Mouse (Mus musculus): ENCODE data around the gene Tcp11. TPM values are rescaled to one million over a fixed set of nuclear protein-coding genes. Genes with fewer than 3 reads are reported as not detected.

The Tcp11 gene
- polyA plus RNA-seq, 1 experiment from 2014 or later, result 2.0 TPM

- no peaks in the 10 kb centered on the region for H3K9me3 ChIP-seq (replicated peaks; ENCODE audit: control insufficient read depth, low read length, poor library complexity, severe bottlenecking)
- H3K36me3 ChIP-seq (ENCODE audit: control insufficient read depth, insufficient read depth, low read length), result no peaks in the 10 kb centered on the region
- H3K4me1 ChIP-seq (ENCODE audit: control insufficient read depth, insufficient read depth, low read length), result peaks cover 28% of the 10 kb centered on the region
- 62% methylated on average over 2 of the region's 2 CpGs for WGBS
- H3K27me3 ChIP-seq (ENCODE audit: control insufficient read depth, insufficient read depth, low read depth, low read length), result no peaks in the 10 kb centered on the region
- H3K27ac ChIP-seq (ENCODE audit: low read length), result 0 out of 2 replicates have a peak overlapping the region, but pooled peaks have one; percentile 22
- no peak overlapping the region for H3K9ac ChIP-seq (ENCODE audit: low read depth, low read length)
- no peak overlapping the region for H3K4me3 ChIP-seq (ENCODE audit: low read depth, low read length)
- no peak for ATAC-seq
- no peak overlapping the region for H3K4me2 ChIP-seq (ENCODE audit: low read length)
Observed at GRCm38 (mm10) chr17:28029308-28029707, 51.1 kb downstream of the Tcp11 start.

GRCm38 (mm10) chr17:28028236-28028635, 52.2 kb downstream of the Tcp11 start:
- no peaks in the 10 kb centered on the region for H3K27me3 ChIP-seq (ENCODE audit: control insufficient read depth, insufficient read depth, low read depth, low read length)
- no peak overlapping the region for H3K27ac ChIP-seq (ENCODE audit: low read length)
- WGBS, result 67% methylated on average over 10 of the region's 10 CpGs
- H3K36me3 ChIP-seq (ENCODE audit: control insufficient read depth, insufficient read depth, low read length), result no peaks in the 10 kb centered on the region
- ATAC-seq, result no peak
- H3K4me3 ChIP-seq (ENCODE audit: low read depth, low read length), result no peak overlapping the region
- H3K9ac ChIP-seq (ENCODE audit: low read depth, low read length), result no peak overlapping the region
- peaks cover 27% of the 10 kb centered on the region for H3K4me1 ChIP-seq (ENCODE audit: control insufficient read depth, insufficient read depth, low read length)
- no peaks in the 10 kb centered on the region for H3K9me3 ChIP-seq (replicated peaks; ENCODE audit: control insufficient read depth, low read length, poor library complexity, severe bottlenecking)
- H3K4me2 ChIP-seq (ENCODE audit: low read length), result no peak overlapping the region

GRCm38 (mm10) chr17:28027197-28027596, 53.2 kb downstream of the Tcp11 start:
- Histone ChIP-seq H3K9ac (ENCODE audit: low read depth, low read length) (no peak overlapping the region), H3K4me1 (ENCODE audit: control insufficient read depth, insufficient read depth, low read length) (peaks cover 18% of the 10 kb centered on the region), H3K27me3 (ENCODE audit: control insufficient read depth, insufficient read depth, low read depth, low read length) (no peaks in the 10 kb centered on the region), H3K4me2 (ENCODE audit: low read length) (no peak overlapping the region), H3K27ac (ENCODE audit: low read length) (no peak overlapping the region), H3K9me3 (replicated peaks; ENCODE audit: control insufficient read depth, low read length, poor library complexity, severe bottlenecking) (no peaks in the 10 kb centered on the region), H3K36me3 (ENCODE audit: control insufficient read depth, insufficient read depth, low read length) (no peaks in the 10 kb centered on the region), H3K4me3 (ENCODE audit: low read depth, low read length) (no peak overlapping the region)
- no peak for ATAC-seq
- WGBS, result 91% methylated on average over 6 of the region's 6 CpGs

GRCm38 (mm10) chr17:28026111-28026872, 54.1 kb downstream of the Tcp11 start:
- no peak for ATAC-seq
- Histone ChIP-seq H3K27me3 (ENCODE audit: control insufficient read depth, insufficient read depth, low read depth, low read length) (no peaks in the 10 kb centered on the region), H3K4me3 (ENCODE audit: low read depth, low read length) (no peak overlapping the region), H3K9ac (ENCODE audit: low read depth, low read length) (no peak overlapping the region; the same call in 1 of the 2 replicates), H3K36me3 (ENCODE audit: control insufficient read depth, insufficient read depth, low read length) (no peaks in the 10 kb centered on the region), H3K9me3 (replicated peaks; ENCODE audit: control insufficient read depth, low read length, poor library complexity, severe bottlenecking) (no peaks in the 10 kb centered on the region), H3K27ac (ENCODE audit: low read length) (0 out of 2 replicates have a peak overlapping the region, but pooled peaks have one; percentile 36), H3K4me2 (ENCODE audit: low read length) (no peak overlapping the region), H3K4me1 (ENCODE audit: control insufficient read depth, insufficient read depth, low read length) (peaks cover 19% of the 10 kb centered on the region)
- 72% methylated on average over 14 of the region's 14 CpGs for WGBS

GRCm38 (mm10) chr17:28025541-28025961, 54.9 kb downstream of the Tcp11 start:
- no peak overlapping the region for H3K4me2 ChIP-seq (ENCODE audit: low read length)
- no peak overlapping the region for H3K4me3 ChIP-seq (ENCODE audit: low read depth, low read length)
- H3K27ac ChIP-seq (ENCODE audit: low read length), result peak overlapping the region; percentile 36; the same call in 1 of the 2 replicates
- H3K9ac ChIP-seq (ENCODE audit: low read depth, low read length), result no peak overlapping the region; the same call in 1 of the 2 replicates
- no peaks in the 10 kb centered on the region for H3K36me3 ChIP-seq (ENCODE audit: control insufficient read depth, insufficient read depth, low read length)
- no peak; the same call in 1 of the 2 replicates for ATAC-seq
- H3K27me3 ChIP-seq (ENCODE audit: control insufficient read depth, insufficient read depth, low read depth, low read length), result no peaks in the 10 kb centered on the region
- peaks cover 19% of the 10 kb centered on the region for H3K4me1 ChIP-seq (ENCODE audit: control insufficient read depth, insufficient read depth, low read length)
- 64% methylated on average over 5 of the region's 5 CpGs for WGBS
- H3K9me3 ChIP-seq (replicated peaks; ENCODE audit: control insufficient read depth, low read length, poor library complexity, severe bottlenecking), result no peaks in the 10 kb centered on the region

- no peak overlapping the region for H3K9ac ChIP-seq (ENCODE audit: low read depth, low read length)
- H3K27me3 ChIP-seq (ENCODE audit: control insufficient read depth, insufficient read depth, low read depth, low read length), result no peaks in the 10 kb centered on the region
- no peak overlapping the region for H3K4me3 ChIP-seq (ENCODE audit: low read depth, low read length)
- no peaks in the 10 kb centered on the region for H3K36me3 ChIP-seq (ENCODE audit: control insufficient read depth, insufficient read depth, low read length)
- 83% methylated on average over 22 of the region's 22 CpGs for WGBS
- no peak for ATAC-seq
- H3K4me1 ChIP-seq (ENCODE audit: control insufficient read depth, insufficient read depth, low read length), result peaks cover 32% of the 10 kb centered on the region
- H3K27ac ChIP-seq (ENCODE audit: low read length), result peak overlapping the region; percentile 35; the same call in 1 of the 2 replicates
- no peaks in the 10 kb centered on the region for H3K9me3 ChIP-seq (replicated peaks; ENCODE audit: control insufficient read depth, low read length, poor library complexity, severe bottlenecking)
- H3K4me2 ChIP-seq (ENCODE audit: low read length), result no peak overlapping the region
Observed at GRCm38 (mm10) chr17:28022854-28023655, 57.4 kb downstream of the Tcp11 start.

GRCm38 (mm10) chr17:28021911-28022310, 58.5 kb downstream of the Tcp11 start:
- H3K27ac ChIP-seq (ENCODE audit: low read length), result no peak overlapping the region; the same call in 1 of the 2 replicates
- no peak overlapping the region for H3K4me2 ChIP-seq (ENCODE audit: low read length)
- 57% methylated on average over 10 of the region's 10 CpGs for WGBS
- H3K27me3 ChIP-seq (ENCODE audit: control insufficient read depth, insufficient read depth, low read depth, low read length), result no peaks in the 10 kb centered on the region
- no peak for ATAC-seq
- no peak overlapping the region for H3K4me3 ChIP-seq (ENCODE audit: low read depth, low read length)
- no peaks in the 10 kb centered on the region for H3K36me3 ChIP-seq (ENCODE audit: control insufficient read depth, insufficient read depth, low read length)
- H3K9ac ChIP-seq (ENCODE audit: low read depth, low read length), result no peak overlapping the region
- peaks cover 39% of the 10 kb centered on the region for H3K4me1 ChIP-seq (ENCODE audit: control insufficient read depth, insufficient read depth, low read length)
- no peaks in the 10 kb centered on the region for H3K9me3 ChIP-seq (replicated peaks; ENCODE audit: control insufficient read depth, low read length, poor library complexity, severe bottlenecking)

GRCm38 (mm10) chr17:28019785-28020696, 60.4 kb downstream of the Tcp11 start:
- H3K4me1 ChIP-seq (ENCODE audit: control insufficient read depth, insufficient read depth, low read length), result peaks cover 32% of the 10 kb centered on the region
- no peak overlapping the region for H3K27ac ChIP-seq (ENCODE audit: low read length)
- ATAC-seq, result no peak
- H3K9me3 ChIP-seq (replicated peaks; ENCODE audit: control insufficient read depth, low read length, poor library complexity, severe bottlenecking), result no peaks in the 10 kb centered on the region
- no peaks in the 10 kb centered on the region for H3K27me3 ChIP-seq (ENCODE audit: control insufficient read depth, insufficient read depth, low read depth, low read length)
- WGBS, result 76% methylated on average over 21 of the region's 21 CpGs
- H3K9ac ChIP-seq (ENCODE audit: low read depth, low read length), result peak overlapping the region; percentile 26; the same call in 1 of the 2 replicates
- no peak overlapping the region for H3K4me2 ChIP-seq (ENCODE audit: low read length)
- H3K4me3 ChIP-seq (ENCODE audit: low read depth, low read length), result no peak overlapping the region
- H3K36me3 ChIP-seq (ENCODE audit: control insufficient read depth, insufficient read depth, low read length), result no peaks in the 10 kb centered on the region
